Mouse (Mus musculus): ENCODE measurements around the gene Acot1.

Acot1 gene

GRCm38 (mm10) chr12:84064621-84065020, 55.3 kb downstream of the Acot1 start:
- no peak for DNase-seq

- no peak for DNase-seq
Observed at GRCm38 (mm10) chr12:84067752-84068151, 58.5 kb downstream of the Acot1 start.
